Mouse (Mus musculus): ENCODE results near the gene Dlx3.

DNA sequence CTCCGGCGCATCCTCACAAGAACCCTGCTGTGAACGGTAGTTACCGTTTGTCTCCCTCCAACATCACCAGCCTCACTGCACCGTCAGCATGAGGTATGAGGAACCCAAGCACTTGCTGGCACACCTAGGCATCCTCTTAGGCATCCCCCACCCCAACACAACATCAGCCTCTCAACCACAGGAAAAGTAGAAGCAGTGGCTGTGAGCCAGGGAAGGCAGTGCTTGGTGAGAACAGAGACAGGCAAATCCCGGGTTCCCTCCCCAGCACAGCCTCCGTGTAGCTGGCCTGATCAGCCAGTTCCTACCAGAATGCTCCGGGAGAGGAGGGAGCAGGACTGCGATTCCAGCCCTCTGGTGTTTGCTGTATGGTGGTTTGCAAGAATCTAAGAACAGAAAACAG, 28.8 kb downstream of the Dlx3 start:
- TF ChIP-seq CTCF (IDR thresholded peaks at IDR 0.05; ENCODE audit: extremely low read depth, insufficient read depth, low read length): no peak
- no peak for TF ChIP-seq POLR2A (IDR thresholded peaks at IDR 0.05; ENCODE audit: extremely low read depth, insufficient read depth, low read length)
